Mouse (Mus musculus) forebrain, embryonic 10.5 days (tissue): ENCODE measurements around the gene Krtap7-1. TPM values are rescaled to one million over a fixed set of nuclear protein-coding genes. Genes with fewer than 3 reads are reported as not detected.

ENCODE experiments used
- DNase-seq: peaks from one replicate; pipeline ENCODE4 v3.0.0-alpha.2; 2017; ENCODE audit warnings: low spot score; ENCODE audit errors: extremely low spot score
- H3K27ac ChIP-seq: fragments of 300-500 bp; sonication (generic); 2 replicates; pipeline ENCODE4 v1.5.1; 2016; ENCODE audit warnings: mild to moderate bottlenecking
- H3K27me3 ChIP-seq: fragments of 300-500 bp; sonication (generic); 2 replicates; pipeline ENCODE4 v1.6.1; 2016; ENCODE audit warnings: mild to moderate bottlenecking; ENCODE audit not compliant: poor library complexity, severe bottlenecking
- H3K36me3 ChIP-seq: fragments of 300-500 bp; sonication (generic); replicated peaks from 2 replicates; pipeline ENCODE4 v1.6.1; 2016; ENCODE audit warnings: mild to moderate bottlenecking, moderate library complexity
- H3K4me1 ChIP-seq: fragments of 300-500 bp; sonication (generic); 2 replicates; pipeline ENCODE4 v1.6.1; 2016
- H3K4me3 ChIP-seq: fragments of 300-500 bp; sonication (generic); 2 replicates; pipeline ENCODE4 v1.5.1; 2016; ENCODE audit warnings: mild to moderate bottlenecking, moderate library complexity
- H3K9me3 ChIP-seq: fragments of 300-500 bp; sonication (generic); 2 replicates; pipeline ENCODE4 v1.6.1; 2016; ENCODE audit warnings: mild to moderate bottlenecking, moderate library complexity
- WGBS: fragments of 180-500 bp; shearing (Covaris S2); methylation state at CpG from one replicate; pipeline ENCODE4 v1.1.7; 2016; 5-methylcytosine and 5-hydroxymethylcytosine counted together
- polyA plus RNA-seq: library from polyadenylated mRNA; unstranded; fragments of >200 nt; fragmentation: Nextera tagmentation; extraction: Ambion mirVana; gene quantifications from 2 replicates; pipeline ENCODE4 v1.2.1, GENCODE M21; 2016

The Krtap7-1 gene
- polyA plus RNA-seq, 1 experiment from 2014 or later = not detected

- no peak overlapping the region for H3K27ac ChIP-seq
- H3K4me3 ChIP-seq = no peak overlapping the region
- 96% methylated on average over 5 of the region's 5 CpGs for WGBS
- no peaks in the 10 kb centered on the region for H3K9me3 ChIP-seq
- no peaks in the 10 kb centered on the region for H3K4me1 ChIP-seq
- no peaks in the 10 kb centered on the region for H3K36me3 ChIP-seq
- DNase-seq = no peak
- no peaks in the 10 kb centered on the region for H3K27me3 ChIP-seq
Measured at GRCm38 (mm10) chr16:89497002-89497401, 11.1 kb downstream of the Krtap7-1 start.

GRCm38 (mm10) chr16:89495394-89496153 lies 12.5 kb downstream of the Krtap7-1 start:
- no peaks in the 10 kb centered on the region for H3K4me1 ChIP-seq
- no peak overlapping the region for H3K4me3 ChIP-seq
- no peak for DNase-seq
- H3K27me3 ChIP-seq = no peaks in the 10 kb centered on the region
- 88% methylated on average over 7 of the region's 7 CpGs for WGBS
- no peaks in the 10 kb centered on the region for H3K36me3 ChIP-seq
- no peak overlapping the region for H3K27ac ChIP-seq
- no peaks in the 10 kb centered on the region for H3K9me3 ChIP-seq

GRCm38 (mm10) chr16:89487852-89488251 lies 20.3 kb downstream of the Krtap7-1 start, which contains the start of gene Krtap8-1:
Gene Krtap8-1 (minus strand): TSS chr16:89487952.
- Histone ChIP-seq H3K4me3 (no peak within 1 kb of the TSS), H3K36me3 (no peaks in the 10 kb centered on the region), H3K27me3 (no peaks in the 10 kb centered on the region), H3K9me3 (no peaks in the 10 kb centered on the region), H3K27ac (no peak within 1 kb of the TSS), H3K4me1 (no peaks in the 10 kb centered on the region)
- WGBS = 85% methylated on average over 7 of the region's 7 CpGs
- no peak for DNase-seq

- no peaks in the 10 kb centered on the region for H3K4me1 ChIP-seq
- no peak for DNase-seq
- no peaks in the 10 kb centered on the region for H3K36me3 ChIP-seq
- 91% methylated on average over 12 of the region's 12 CpGs for WGBS
- no peaks in the 10 kb centered on the region for H3K9me3 ChIP-seq
- H3K27me3 ChIP-seq = no peaks in the 10 kb centered on the region
- H3K27ac ChIP-seq = no peak overlapping the region
- H3K4me3 ChIP-seq = no peak overlapping the region
Measured at GRCm38 (mm10) chr16:89477679-89478314, 30.3 kb downstream of the Krtap7-1 start.

GRCm38 (mm10) chr16:89461189-89461588 lies 46.9 kb downstream of the Krtap7-1 start:
- Histone ChIP-seq H3K4me1 (no peaks in the 10 kb centered on the region), H3K36me3 (no peaks in the 10 kb centered on the region), H3K4me3 (no peak overlapping the region), H3K27ac (no peak overlapping the region), H3K27me3 (no peaks in the 10 kb centered on the region), H3K9me3 (no peaks in the 10 kb centered on the region)
- WGBS = 93% methylated on average over 5 of the region's 5 CpGs
- no peak for DNase-seq

Other genes starting within 250 kb of the Krtap7-1 start
- gene Krtap21-1, start 104.5 kb downstream of the Krtap7-1 start, polyA plus RNA-seq = not detected in 2 replicates
- gene Krtap6-2, start 88.2 kb downstream of the Krtap7-1 start, polyA plus RNA-seq = not detected in 2 replicates
- not detected in 2 replicates for gene Krtap8-1, start 20.4 kb downstream of the Krtap7-1 start, polyA plus RNA-seq
- not detected in 2 replicates for gene Krtap11-1, start 62.9 kb upstream of the Krtap7-1 start, polyA plus RNA-seq